Mouse (Mus musculus): ENCODE results near the gene Sowaha.

Sowaha gene

DNA sequence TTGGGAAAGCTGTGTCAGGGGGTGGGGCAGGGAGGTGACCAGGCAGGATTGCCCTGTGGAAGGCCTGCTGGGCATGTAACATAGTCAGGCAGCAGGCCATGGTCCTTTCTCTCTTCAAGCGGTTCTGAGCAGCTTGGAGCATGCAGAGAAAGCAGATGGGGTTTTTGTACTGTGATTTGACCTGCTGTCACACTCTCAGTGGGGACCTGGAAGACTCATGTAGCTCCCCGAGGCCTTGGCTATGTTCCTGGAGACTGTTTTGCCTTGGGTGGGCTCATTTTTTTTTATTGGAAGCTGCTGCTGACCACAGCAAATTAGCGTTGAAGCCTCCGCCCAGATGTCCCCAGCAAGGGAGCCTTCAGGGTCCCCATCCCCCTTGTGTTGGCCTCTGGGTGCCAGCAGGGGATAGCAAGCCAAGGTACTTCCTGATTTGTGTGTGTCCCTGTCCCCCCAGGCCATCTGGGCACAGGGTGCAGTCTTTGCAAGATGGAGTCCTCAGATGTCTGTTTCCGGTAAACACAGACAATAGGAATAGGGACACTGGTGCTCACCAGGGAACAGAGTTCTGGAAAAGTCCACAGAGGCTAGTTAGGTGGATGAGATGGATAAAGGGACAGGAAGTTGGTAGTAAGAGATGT is 25.1 kb upstream of the Sowaha start:
- no peak for DNase-seq (ENCODE audit: low read depth)

DNA sequence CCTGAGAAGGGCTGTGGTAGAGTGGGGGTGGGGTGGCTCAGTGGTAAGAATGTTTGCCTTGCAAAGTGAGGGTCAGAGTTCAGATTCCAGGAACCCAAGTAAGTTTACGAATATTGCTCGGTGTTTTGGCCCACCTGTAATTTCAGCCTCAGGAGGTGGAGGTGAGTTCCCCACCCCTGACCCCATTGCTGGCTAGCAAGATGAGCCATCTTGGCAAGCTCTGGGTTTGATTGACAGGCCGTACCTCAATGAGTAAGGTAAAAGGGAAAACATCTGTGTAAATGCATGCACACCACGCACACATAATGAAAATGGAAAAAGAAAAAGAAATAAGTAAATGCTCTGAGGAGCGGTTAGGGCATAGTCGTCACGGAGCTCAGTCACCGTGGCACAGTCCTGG is 24.3 kb upstream of the Sowaha start:
- no peak for DNase-seq (ENCODE audit: low read depth)

DNA sequence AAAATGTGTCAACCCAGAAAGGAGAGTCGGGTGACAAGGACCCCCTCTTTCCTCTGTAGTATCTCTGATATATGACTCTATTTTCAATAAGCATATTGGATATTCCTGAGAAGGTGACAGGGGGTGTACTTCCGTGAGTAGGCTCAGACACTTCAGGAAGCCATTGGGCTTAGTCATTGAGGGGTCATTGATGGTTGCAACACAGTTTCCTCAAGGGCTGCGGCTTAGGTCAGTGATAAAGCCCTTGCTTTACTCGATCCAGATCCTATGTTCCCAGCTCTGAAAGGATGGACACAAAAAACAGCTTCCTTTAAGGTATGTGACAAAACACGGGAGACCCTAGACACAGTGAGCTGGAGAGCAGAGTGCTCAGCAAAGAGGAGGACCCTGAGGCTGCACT is 23.7 kb upstream of the Sowaha start:
- no peak for DNase-seq (ENCODE audit: low read depth)

DNA sequence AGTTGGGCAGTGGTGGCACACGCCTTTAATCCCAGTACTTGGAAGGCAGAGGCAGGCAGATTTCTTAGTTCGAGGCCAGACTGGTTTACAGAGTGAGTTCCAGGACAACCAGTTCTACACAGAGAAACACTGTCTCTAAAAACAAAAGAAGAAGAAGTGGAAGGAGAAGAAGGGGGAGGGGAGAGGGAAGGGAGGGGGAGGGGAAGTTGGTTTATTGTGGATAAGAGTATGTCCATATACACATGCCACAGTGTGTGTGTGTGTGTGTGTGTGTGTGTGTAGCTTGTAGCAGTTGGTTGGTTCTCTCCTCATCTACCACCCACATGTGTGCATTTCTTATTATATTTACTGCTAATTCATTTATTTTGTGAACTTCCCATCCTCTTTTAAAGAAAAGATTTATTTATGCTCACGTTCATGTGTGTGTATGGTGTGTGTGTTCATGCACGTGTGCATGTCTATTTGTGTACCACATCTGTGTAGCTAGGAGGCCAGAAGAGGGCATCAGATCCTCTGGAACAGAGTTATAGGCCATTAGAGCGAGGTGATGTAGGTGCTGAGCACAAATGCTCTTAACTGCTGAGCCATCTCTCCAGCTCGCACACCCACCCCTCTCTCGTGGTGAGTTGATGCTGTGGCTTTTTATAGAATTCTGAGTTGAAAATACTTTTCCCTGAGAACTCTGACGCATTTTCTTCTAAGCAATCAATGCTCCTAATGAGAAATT is 22.1 kb upstream of the Sowaha start:
- no peak for DNase-seq (ENCODE audit: low read depth)

DNA sequence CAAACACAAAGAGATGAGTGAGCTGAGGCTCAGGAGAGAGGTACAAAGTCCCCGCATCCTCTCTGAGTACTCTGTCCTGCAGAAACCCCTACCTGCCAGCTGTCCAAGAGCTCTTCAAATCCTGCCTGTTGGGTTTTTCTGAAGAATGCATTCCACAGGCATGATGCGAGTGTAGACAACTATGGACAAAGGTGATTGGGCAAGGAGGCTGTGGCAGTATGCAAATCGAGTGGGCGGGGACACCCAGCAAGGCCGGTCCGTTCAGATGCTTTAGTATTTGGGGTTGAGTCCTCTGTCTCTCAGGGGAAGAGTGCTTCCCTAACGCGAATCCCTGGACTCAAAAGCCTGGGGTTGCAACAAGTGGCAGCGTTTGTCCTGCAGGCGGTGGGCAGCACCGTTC is 20.5 kb upstream of the Sowaha start:
- DNase-seq (ENCODE audit: low read depth): no peak

DNA sequence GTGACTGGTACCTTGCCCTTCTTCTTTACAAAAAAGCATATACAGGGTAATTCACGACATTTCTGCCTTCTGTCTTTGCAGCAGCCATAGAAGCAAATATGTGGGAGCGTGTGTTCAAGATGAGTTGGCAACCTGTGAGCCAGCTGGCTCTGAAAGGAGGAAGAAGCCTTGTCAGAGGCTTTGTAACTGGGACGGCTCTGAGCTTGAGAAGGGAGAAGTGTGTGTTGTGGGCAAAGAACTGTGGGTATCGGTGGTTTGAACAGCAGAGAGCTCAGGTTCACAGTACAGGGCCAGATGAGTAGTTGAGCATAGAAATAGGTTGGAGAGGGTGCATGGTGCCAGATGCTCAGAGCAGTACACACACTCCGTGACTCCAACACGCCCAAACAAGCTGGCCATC is 16.9 kb upstream of the Sowaha start:
- DNase-seq (ENCODE audit: low read depth): no peak

DNA sequence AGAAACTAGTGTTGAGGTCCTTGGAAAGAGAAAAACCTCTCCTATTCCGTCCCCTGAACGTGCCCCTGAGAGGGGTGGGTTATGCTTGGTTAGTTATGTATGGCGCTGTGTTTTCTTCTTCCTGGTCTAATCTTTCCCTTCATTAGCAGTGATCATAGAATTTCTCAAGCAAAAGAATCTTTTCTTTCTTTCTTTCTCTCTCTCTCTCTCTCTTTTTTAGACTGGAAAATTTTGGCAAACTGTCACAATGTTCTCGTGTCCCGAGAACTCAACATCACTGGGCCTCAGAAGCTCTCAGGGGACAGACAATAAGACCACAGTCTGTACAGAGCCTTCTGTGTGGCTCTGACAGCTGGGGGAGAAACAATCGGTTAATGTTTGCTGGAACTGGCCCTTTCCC is 15.3 kb upstream of the Sowaha start:
- no peak for DNase-seq (ENCODE audit: low read depth)

DNA sequence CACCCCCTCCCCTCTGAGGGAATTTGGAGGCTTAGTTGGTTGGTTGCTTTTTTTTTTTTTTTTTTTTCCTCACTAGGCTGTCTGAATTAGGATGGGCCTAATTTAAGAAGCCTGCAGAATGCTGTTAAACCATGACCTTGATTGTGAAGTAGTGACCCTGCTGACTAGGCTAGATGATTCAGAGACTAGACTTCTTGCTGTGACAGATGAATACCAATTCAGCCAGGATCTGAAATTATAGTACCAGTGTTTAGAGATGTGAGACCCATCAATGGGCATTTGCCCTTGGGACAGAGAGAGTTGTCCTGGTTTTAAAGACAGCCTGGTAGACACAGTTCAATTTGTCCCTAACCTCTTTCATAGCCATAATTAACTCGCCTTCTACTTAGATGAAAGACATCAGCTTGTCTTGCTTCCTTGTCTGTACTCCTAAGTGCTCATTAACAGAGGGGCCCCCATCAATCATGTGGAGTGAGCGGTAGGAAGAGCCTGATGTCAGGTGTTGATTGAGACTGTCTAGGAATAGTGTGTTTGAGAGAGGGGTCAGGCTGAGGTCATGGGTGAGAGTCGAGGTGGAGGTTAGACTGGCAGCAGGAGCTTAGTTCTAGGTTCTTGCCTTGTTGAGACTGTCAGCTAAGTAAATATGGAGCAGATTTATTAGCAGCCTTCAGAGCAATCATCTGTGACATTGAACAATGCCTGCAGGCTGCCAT is 13.3 kb upstream of the Sowaha start:
- no peak for DNase-seq (ENCODE audit: low read depth)

DNA sequence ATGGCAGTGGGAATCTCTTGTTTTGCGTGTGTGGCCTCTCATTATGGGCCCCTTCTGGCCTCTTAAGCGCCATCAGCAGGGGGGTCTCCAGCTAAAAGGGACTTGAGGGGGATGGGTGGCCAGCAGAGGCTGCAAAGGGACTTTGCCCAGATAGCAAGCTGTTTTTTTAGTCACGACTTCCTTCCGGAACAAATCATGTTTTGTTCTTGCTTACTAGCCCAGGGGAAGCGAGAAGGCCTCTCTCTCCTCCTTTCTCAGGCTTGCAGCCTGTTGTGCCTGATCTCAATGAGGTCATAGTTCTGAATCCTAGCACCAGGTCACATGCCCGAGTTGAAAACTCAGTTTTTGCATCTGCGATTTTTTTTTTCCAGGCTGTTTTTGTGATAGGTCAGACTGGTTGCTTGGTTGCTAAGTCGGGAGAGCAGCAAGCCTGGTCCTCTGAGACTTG is 11.9 kb upstream of the Sowaha start:
- no peak for DNase-seq (ENCODE audit: low read depth)

DNA sequence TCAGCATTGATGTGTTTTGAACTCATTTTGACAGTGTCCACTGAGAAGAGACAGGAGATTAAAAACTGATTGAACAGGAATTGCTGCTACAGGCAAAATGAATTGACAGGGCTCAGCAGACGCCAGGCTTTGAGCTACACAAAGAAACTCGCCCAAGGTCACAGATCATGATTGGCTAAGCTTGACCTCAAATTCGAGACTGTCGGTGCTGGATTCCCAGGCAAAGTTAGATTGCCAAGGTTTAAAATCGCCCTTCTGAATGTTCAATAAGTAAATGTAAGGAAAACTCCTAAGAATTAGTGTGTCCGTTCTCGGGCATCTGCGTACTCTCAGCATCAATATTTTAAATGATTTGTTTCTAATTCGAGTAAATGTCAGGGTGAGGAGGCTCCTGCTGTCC is 9.3 kb upstream of the Sowaha start:
- DNase-seq (ENCODE audit: low read depth): no peak

DNA sequence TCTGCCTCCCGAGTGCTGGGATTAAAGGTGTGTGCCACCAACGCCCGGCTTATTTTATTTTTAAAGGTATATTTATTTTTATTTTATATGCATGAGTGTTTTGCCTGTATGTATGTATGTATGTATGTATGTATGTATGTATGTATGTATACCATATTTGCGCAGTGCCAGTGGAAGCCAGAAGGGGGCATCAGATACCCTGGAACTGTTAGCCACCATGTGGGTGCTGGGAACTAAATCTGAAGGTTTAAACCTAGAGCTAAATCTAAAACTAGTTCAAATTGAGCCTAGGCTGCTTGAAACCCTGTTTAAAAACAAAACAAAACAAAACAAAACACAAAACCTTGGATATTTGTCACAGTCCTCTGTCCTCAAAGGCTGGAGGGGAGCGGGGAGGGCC is 8.9 kb upstream of the Sowaha start:
- DNase-seq (ENCODE audit: low read depth): no peak

DNA sequence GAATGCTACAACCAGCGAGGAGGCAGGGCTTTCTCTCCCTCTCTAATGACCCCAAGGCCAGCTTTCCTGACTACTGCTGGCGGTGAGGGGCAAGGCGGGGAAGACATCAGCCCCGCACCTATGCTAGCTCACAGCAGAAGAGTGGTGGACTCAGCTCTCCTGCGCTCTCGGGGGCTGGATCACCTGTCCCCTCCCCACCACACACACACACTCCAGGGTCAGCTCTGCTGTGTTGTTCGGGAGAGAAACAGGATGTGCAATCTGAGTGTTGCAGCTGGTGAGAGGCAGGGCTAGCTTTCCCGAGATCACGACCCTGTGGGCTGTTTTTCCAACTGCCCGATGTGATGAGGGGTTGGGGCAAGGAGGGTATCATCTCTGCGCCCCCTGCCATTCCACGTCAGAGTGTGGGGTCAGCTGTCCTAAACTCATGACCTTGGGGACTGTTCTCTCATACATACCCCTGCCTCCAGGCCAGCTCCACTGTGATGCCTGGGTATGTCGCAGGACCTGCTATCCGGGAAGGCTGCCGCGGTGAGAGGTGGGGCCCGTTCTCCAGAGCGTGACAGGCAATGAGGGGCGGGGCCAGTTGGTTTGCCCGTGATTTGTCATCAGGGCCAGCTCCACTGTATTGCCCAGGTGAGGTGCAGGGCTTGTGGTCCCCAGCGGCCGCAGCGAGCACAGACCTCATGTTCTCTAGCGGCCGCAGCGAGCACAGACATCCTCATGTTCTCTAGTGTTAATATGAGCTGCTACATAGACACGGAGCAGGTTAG is 6.9 kb upstream of the Sowaha start:
- DNase-seq (ENCODE audit: low read depth): no peak

DNA sequence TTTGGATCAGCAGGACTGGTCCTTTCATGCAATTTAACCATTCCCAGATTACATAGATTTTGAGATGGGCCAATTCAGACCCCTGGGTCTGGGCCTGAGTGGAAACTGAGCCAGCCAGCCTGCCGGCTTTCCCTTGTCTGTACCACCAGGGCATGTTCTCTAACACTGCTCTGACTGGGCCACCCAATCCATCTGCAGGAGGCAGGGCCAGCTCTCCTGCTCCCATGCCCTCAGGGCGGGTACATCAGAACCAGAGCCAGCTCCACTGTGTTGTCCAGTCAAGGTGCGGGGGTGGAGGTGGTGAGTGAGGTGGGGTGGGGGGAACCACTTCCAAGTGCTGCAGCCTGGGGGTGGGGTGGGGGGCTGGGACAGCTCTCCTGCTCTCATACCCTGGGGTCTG is 6.3 kb upstream of the Sowaha start:
- DNase-seq (ENCODE audit: low read depth): no peak

DNA sequence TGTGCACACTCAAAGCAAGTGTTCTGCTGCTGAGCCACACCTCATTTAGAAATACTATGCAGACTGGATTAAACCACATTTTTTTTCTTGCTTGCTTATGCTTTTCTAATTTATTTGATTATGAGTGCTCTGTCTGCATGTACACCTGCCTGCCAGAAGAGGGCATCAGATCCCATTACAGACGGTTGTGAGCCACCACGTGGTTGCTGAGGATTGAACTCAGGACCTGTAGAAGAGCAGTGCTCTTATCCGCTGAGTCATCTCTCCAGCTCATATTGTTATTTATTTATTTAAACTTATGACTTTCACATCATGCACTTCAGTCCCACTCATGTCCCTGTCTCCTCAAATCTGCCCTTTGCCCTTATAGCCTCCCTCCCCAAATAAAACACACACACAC is 5.6 kb upstream of the Sowaha start:
- no peak for DNase-seq (ENCODE audit: low read depth)

DNA sequence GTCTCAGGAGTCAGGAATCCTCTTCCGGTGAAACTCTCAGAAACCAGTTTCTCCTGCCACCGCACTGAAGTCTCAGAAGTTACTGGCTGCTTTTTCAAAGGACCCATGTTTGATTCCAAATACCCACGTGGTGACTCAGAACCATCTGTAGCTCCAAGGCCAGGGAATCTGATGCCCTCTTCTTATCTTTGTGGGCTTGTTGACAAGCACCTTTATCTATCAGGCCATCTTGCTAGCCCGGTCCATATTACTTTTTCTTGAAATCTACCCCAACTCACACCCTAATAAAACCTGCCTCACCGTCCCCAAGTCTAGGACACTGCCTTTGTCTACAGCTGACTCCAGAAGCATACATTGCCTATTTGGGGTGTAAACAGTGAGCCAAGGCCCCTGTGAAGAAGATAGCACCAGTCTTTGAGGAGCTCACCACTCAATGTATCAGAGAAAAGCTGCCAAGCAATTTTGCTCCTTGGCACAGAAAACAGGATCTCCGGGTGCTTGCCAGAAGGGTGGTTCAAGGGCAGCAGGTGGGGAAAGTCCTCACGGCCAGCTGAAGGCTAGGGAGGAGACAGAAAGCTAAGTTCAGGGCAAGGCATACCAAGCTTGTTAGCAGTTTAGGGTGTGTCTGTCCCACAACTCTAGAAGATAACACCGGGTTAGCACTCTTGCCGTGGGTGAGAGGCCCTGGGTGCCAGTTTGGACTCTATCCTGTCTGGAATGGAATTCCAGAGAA is 3.3 kb upstream of the Sowaha start:
- DNase-seq (ENCODE audit: low read depth): no peak

DNA sequence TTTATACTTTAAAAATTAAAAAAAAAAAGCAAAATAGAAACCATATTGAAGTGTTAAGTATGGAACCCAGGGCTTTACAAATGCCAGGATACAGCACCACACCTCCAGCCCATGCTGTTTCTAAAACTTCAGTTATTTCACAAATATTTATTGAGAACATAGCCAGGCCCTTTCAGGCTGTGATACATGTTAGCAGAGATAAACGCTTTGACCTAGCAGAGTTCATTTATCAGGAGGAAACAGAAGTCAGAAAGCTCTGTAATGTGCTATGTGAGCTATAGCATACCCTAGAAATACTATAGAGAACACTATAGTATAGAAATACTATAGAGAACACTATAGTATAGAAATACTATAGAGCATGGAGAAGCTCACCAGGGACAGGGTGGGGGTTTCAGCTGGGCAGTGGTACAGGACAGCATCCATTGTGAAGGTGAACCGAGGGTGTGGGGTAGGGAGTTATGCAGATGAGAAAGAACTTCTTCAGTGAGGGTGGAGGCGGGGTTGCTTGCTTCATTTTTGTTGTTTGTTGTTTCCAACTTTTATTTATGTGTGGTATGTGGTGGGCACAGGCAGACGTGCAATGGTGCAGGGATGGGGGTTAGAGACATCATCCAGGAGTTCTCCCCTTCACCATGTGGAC is 1.1 kb upstream of the Sowaha start:
- DNase-seq (ENCODE audit: low read depth): no peak

DNA sequence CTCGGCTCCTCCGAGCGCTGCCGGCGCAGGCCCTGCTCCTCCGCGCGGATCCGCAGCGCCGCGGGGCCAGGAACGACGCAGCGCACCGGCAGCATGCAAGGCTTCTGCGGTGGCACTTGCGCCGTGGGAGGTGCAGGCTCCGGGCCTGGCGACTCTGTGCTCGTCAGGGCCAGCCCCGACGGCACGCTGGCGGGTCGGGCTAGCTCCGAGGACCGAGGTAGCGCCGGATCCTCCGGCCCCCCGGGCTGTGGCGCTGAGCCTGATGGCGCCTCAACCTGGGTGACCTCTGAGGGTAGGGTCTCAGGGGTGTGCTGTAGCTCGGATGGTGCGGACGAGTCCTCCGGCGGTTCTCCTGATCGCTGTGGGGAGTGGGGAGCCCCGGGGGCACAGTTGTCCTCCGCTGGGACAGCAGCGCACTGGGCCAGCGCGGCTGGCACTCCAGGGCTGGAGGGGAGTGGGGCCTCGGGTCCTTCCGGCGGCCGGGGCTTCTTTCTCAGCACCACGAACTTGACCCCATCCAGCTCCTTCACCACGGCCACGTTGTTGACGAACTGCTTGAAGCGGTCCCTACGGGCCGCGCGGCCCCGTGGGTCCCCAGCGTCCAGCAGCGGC is 797 bp downstream of the Sowaha start:
- no peak for DNase-seq (ENCODE audit: low read depth)

DNA sequence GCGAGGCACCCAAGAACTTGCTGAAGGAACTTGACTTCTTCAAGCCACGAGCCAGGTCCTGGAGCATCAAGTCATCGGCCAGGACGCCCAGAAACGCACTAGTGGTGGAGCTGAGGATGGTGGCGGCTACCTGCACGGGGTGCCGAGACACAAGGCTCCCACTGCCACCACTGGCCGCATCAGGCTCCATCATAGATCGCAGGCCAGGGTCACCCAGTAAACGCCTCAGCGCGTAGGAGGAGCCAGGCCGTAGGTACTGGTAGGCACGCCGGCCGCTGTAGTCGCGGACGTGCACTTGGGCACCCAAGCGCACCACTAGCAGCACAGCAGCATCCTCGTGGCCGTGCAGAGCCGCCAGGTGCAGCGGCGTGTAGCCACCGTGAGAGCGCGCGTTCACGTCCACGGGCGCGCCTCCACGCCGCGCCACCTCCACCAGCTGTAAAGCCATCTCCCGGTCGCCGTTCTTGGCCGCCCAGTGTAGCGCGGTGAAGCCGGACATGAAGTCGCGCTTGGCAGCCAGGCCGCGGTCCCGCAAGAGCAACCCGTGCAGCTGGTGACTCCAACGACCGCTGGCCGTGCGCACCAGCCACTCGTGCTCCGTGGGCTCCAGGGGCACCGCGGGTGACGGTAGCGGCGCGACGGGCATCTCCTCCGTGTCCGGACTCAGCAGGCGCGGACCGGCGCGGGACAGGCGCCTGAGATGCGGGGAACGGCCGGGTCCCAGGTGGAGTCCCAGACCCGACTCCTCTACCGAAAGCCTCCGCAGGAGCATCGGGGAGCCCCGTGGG is 1.5 kb downstream of the Sowaha start:
- DNase-seq (ENCODE audit: low read depth): no peak

DNA sequence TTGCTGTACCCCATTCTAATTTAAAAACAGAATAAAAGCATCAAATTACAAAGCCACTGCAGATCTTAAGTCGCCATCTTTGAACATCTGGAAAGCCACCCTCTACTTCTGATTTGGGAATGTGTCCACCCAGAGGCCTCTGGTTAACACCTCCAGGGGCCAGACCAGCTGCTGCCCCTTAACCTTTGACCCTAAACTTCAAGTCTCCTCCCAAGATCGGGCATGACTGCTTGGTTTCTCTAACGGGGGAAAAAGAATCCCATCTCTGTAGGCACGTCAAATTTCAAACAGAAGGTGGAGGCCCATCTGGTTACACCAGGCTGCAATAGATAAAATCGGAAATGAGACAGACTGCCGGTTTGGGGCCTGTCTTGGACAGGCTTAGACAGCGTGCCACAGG is 2.2 kb downstream of the Sowaha start:
- DNase-seq (ENCODE audit: low read depth): no peak

DNA sequence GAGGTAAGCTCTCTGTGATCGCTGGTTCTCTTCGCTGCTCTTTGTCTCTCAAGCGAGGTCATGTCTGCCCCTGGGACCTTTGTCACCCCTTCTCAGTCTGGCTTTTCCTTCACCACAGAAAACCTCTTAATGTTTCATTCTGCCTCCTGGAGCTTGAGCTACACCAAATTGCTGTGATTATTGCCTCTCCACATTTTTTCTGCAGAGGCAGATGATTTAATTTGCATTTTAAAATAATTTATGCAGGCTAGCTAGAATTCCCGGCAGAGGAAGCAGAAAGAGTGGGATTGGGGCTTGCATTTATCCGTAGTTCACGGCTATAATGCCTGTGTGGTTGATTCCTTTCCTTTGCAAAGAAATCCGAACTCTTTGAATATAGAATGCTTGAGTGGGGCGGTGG is 4.5 kb downstream of the Sowaha start:
- DNase-seq (ENCODE audit: low read depth): no peak
